Mouse (Mus musculus) liver, adult 2 months (tissue): ENCODE results near the gene Tmem140. TPM values are rescaled to one million over a fixed set of nuclear protein-coding genes. Genes with fewer than 3 reads are reported as not detected.
A peak's percentile ranks its signal among the peaks of the same experiment; 100 is the strongest.

Experiments used
- DNase-seq: peaks from one replicate; pipeline ENCODE4 v3.0.0-alpha.2; 2011; ENCODE audit warnings: low read depth, low spot score; ENCODE audit errors: extremely low read depth
- H3K27ac ChIP-seq: fragments of 200-500 bp; replicated peaks from 2 replicates; pipeline ENCODE4 v1.5.1; 2012; ENCODE audit warnings: low read depth, mild to moderate bottlenecking, control low read depth, inconsistent platforms, low read length; ENCODE audit not compliant: insufficient read depth
- H3K27me3 ChIP-seq: fragments of 200-500 bp; 2 replicates; pipeline ENCODE4 v1.6.1; 2012; ENCODE audit warnings: mild to moderate bottlenecking, moderate library complexity, low read length, inconsistent platforms; ENCODE audit not compliant: control insufficient read depth, insufficient read depth
- H3K36me3 ChIP-seq: fragments of 200-500 bp; 2 replicates; pipeline ENCODE4 v1.6.1; 2012; ENCODE audit warnings: low read length, inconsistent platforms; ENCODE audit not compliant: control insufficient read depth, insufficient read depth
- H3K4me1 ChIP-seq: fragments of 200-500 bp; 2 replicates; pipeline ENCODE4 v1.6.1; 2011; ENCODE audit warnings: low read length; ENCODE audit not compliant: control insufficient read depth, insufficient read depth
- H3K4me3 ChIP-seq: fragments of 200-500 bp; 2 replicates; pipeline ENCODE4 v1.5.1; 2011; ENCODE audit warnings: low read depth, mild to moderate bottlenecking, control low read depth, low read length, moderate library complexity; ENCODE audit not compliant: insufficient read depth
- H3K79me2 ChIP-seq: fragments of 200-500 bp; 2 replicates; pipeline ENCODE4 v1.6.1; 2012; ENCODE audit warnings: inconsistent platforms, mild to moderate bottlenecking, low read length, moderate library complexity; ENCODE audit not compliant: control insufficient read depth, insufficient read depth
- H3K9ac ChIP-seq: fragments of 200-500 bp; 2 replicates; pipeline ENCODE4 v1.6.1; 2012; ENCODE audit warnings: low read depth, mild to moderate bottlenecking, control low read depth, inconsistent platforms, low read length
- CTCF ChIP-seq: fragments of 200-500 bp; IDR thresholded peaks from 2 replicates; pipeline ENCODE4 v1.5.1; 2011; ENCODE audit warnings: low read depth, low read length, control low read depth
- POLR2A ChIP-seq: fragments of 200-500 bp; IDR thresholded peaks from 2 replicates; pipeline ENCODE4 v1.6.1; 2011; ENCODE audit warnings: low read length, control low read depth; ENCODE audit not compliant: insufficient read depth; ENCODE audit errors: extremely low read depth
- WGBS: fragments of 180-500 bp; shearing (Covaris S2); methylation state at CpG from one replicate; pipeline ENCODE4 v1.1.7; 2018; 5-methylcytosine and 5-hydroxymethylcytosine counted together
- polyA plus RNA-seq: library from polyadenylated mRNA; depleted of rRNA; stranded (reverse); fragments of >200 nt; gene quantifications from 2 replicates; pipeline ENCODE4 v1.2.3, GENCODE M21; 2012
- total RNA-seq: library from RNA; depleted of rRNA; stranded (reverse); fragments of >200 nt; gene quantifications from 2 replicates; pipeline ENCODE4 v1.2.3, GENCODE M21; 2014

Gene Tmem140
- total and polyA plus RNA-seq, 2 experiments: 20.1 to 31.9 TPM

DNA sequence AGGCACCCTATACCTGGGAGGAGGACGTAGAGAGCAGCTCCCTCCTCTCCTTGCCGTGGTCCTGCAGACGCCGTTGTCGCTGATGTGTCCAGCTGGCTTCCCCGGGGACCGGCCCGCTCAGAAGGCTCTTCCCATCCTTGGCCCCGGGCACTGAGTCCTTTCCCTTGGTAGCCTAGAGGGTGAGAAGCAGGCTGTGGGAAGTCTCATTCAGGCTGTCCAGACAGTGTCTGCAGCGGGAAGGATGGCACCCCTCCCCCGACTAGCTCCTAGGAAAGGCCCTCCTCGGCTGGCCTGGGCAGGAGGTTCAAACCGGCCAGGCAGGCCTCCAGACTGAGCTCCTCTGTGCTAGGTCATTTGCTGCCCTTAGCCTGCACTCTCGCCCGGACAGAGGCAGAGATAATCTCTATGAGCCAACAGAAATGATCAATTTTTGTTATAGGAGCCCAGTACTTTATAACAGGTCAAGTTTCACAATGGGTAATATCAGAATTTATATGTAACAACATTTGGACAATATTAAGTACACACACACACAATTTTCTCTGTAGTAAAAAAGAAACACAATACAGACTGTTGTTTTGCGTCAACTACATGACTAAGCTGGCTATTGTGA lies 33.3 kb downstream of the Tmem140 start:
- no peaks in the 10 kb centered on the region for H3K27me3 ChIP-seq
- peak overlapping the region; percentile 76 for H3K27ac ChIP-seq
- no peak for TF ChIP-seq CTCF
- TF ChIP-seq POLR2A: no peak
- H3K9ac ChIP-seq: peak overlapping the region; percentile 41
- peaks cover 32% of the 10 kb centered on the region for H3K4me1 ChIP-seq
- no peak overlapping the region for H3K4me3 ChIP-seq
- 46% methylated on average over 16 of the region's 16 CpGs for WGBS
- no peaks in the 10 kb centered on the region; the same call in 1 of the 2 replicates for H3K79me2 ChIP-seq
- peak; percentile 91 for DNase-seq
- H3K36me3 ChIP-seq: peaks cover 13% of the 10 kb centered on the region

DNA sequence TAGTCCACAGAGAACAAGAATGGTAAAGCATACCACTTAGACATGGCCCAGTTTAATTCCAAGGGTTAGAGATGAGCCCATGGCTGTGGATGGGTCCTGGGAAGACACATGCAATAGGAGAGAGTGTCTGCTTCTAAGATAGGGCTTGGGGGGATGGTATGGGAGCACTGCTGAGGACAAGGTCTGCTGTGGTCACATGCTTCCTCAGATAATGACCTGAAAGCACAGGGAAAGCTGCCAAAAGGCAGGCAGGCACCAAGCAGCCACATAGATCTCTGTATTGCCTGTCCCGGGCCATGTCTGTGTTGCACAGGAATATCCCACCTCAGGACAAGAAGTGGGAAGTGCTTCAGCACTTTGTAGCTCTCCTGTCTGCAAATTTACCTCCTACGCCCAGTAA lies 36.2 kb downstream of the Tmem140 start:
- peak; percentile 92 for DNase-seq

DNA sequence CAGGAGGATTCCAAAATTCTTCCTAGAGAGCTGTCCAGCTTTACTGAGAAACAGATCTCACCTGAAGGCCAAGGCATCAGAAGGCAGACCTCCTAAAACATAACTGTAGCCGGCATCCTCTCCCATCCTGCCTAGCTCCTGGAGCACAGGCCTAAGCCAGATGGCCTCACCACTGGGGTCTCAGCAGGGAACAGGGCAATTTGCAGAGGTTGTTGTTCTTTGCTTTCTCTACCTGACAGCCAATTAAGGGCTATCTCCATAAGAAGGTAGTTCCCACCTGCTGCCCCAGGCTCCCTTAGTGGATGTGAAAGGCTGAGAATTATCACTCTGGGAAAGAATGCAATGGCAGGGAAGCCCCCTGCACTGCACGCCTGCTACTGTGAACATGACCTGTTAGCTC lies 38.0 kb downstream of the Tmem140 start:
- peaks cover 15% of the 10 kb centered on the region for H3K36me3 ChIP-seq
- H3K4me1 ChIP-seq: peaks cover 29% of the 10 kb centered on the region
- no peaks in the 10 kb centered on the region; the same call in 1 of the 2 replicates for H3K79me2 ChIP-seq
- DNase-seq: no peak
- TF ChIP-seq CTCF (no peak), POLR2A (no peak)
- no peak overlapping the region for H3K4me3 ChIP-seq
- H3K27ac ChIP-seq: no peak overlapping the region
- no peak overlapping the region for H3K9ac ChIP-seq
- H3K27me3 ChIP-seq: no peaks in the 10 kb centered on the region
- 98% methylated on average over 2 of the region's 2 CpGs for WGBS

More for the DNA sequence above, 36.2 kb downstream of the Tmem140 start:
- no peak overlapping the region for H3K9ac ChIP-seq
- H3K36me3 ChIP-seq: peaks cover 10% of the 10 kb centered on the region
- TF ChIP-seq CTCF: no peak
- no peak for TF ChIP-seq POLR2A
- H3K4me3 ChIP-seq: no peak overlapping the region
- 32% methylated on average over 2 of the region's 2 CpGs for WGBS
- peak overlapping the region; percentile 49 for H3K27ac ChIP-seq
- no peaks in the 10 kb centered on the region for H3K27me3 ChIP-seq
- no peaks in the 10 kb centered on the region for H3K79me2 ChIP-seq
- peaks cover 32% of the 10 kb centered on the region for H3K4me1 ChIP-seq

DNA sequence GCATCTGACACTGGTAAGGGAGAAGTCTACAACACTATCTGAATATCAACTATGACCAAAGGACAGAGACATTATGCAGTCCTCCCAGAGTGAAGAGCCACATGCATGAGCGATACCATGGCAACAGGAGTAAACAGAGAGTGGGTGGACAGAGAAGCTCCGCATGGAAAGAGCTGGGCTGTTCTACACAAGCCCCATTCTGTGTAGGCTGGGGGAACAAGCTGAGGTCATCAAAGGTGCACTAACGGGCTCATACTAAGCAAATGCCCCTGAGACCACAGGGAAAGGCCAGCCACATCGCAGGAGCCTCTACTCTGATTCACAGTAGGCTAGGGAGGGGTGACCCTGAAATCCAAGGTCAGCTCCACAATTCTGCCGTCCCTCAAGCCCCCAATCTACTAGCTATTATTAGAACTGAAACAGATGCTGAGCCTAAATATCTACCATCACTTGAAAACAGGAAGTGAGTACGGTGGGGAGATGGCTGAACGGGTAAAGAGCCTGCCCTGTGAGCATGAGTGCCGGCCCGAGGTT lies 39.0 kb downstream of the Tmem140 start:
- Histone ChIP-seq H3K27me3 (no peaks in the 10 kb centered on the region), H3K4me1 (peaks cover 35% of the 10 kb centered on the region), H3K36me3 (peaks cover 16% of the 10 kb centered on the region), H3K9ac (no peak overlapping the region), H3K4me3 (no peak overlapping the region), H3K27ac (no peak overlapping the region), H3K79me2 (no peaks in the 10 kb centered on the region; the same call in 1 of the 2 replicates)
- DNase-seq: no peak
- WGBS: 67% methylated on average over 9 of the region's 9 CpGs
- TF ChIP-seq POLR2A (no peak), CTCF (no peak)

DNA sequence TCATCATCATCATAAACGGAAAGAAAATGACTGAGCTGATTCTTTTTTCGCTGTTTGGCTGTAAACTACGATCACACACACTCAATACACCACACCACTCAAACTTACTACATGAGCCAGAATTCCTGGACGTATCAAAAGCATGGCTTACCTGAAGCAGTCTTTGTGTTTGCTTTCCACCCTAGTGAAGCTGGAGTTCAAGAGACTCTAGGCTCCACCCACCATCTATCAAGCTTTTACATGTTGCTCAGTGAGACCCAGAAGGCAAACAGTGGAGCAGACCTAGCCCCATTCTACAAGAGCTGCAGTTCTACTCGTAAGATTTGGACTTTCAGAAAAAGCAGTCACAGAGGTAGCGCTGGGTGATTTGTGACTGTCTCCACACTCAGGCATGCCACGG lies 39.6 kb downstream of the Tmem140 start:
- TF ChIP-seq POLR2A: no peak
- no peak for TF ChIP-seq CTCF
- Histone ChIP-seq H3K9ac (no peak overlapping the region), H3K27ac (no peak overlapping the region), H3K4me1 (peaks cover 35% of the 10 kb centered on the region), H3K79me2 (no peaks in the 10 kb centered on the region; the same call in 1 of the 2 replicates), H3K4me3 (no peak overlapping the region), H3K36me3 (peaks cover 16% of the 10 kb centered on the region), H3K27me3 (no peaks in the 10 kb centered on the region)
- no peak for DNase-seq
- 75% methylated on average over 7 of the region's 7 CpGs for WGBS

DNA sequence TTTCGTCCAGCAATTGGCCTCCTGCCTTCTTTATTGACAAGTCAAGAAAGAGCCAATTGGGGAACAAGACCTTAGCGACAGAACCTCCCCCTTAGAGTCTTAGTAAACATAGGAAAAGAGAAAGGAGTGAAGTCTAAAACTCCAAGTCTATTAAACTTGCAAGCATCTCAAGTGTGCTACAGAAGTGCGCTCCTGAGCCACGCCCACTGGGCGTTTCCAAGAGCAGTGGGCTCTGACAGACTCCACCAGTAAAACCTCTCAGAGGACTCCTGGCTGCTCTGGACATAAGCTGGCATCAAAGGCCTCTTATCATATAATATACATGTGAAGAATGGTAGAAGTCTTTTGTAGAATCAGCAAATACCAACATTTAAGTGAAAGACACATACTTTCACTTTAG lies 40.5 kb downstream of the Tmem140 start:
- no peak for DNase-seq
- Histone ChIP-seq H3K4me1 (peaks cover 36% of the 10 kb centered on the region), H3K27ac (no peak overlapping the region), H3K4me3 (no peak overlapping the region), H3K27me3 (no peaks in the 10 kb centered on the region), H3K79me2 (no peaks in the 10 kb centered on the region; the same call in 1 of the 2 replicates), H3K36me3 (peaks cover 16% of the 10 kb centered on the region), H3K9ac (no peak overlapping the region)
- no peak for TF ChIP-seq POLR2A
- no peak for TF ChIP-seq CTCF
- 76% methylated on average over 5 of the region's 5 CpGs for whole genome bisulfite sequencing
